Mouse (Mus musculus) spleen, adult 2 months (tissue): Measurements from ENCODE around the gene Myo15. TPM values are rescaled to one million over a fixed set of nuclear protein-coding genes. Genes with fewer than 3 reads are reported as not detected.

ENCODE experiments used
- DNase-seq, 2 experiments: peaks; one replicate each; pipeline versions ENCODE4 v3.0.0 to v3.0.0-alpha.2; 2012 to 2021; ENCODE audit warnings: low spot score in 2 of 2, low read depth in 1 of 2
- H3K27ac ChIP-seq: fragments of 200-500 bp; 2 replicates; pipeline ENCODE4 v1.5.1; 2012; ENCODE audit warnings: low read length, inconsistent platforms; ENCODE audit not compliant: insufficient read depth
- H3K27me3 ChIP-seq: fragments of 200-500 bp; 2 replicates; pipeline ENCODE4 v1.6.1; 2012; ENCODE audit warnings: mild to moderate bottlenecking, moderate library complexity, low read length, inconsistent platforms; ENCODE audit not compliant: control insufficient read depth, insufficient read depth
- H3K36me3 ChIP-seq: fragments of 200-500 bp; 2 replicates; pipeline ENCODE4 v1.6.1; 2012; ENCODE audit warnings: mild to moderate bottlenecking, low read length, inconsistent platforms; ENCODE audit not compliant: control insufficient read depth, insufficient read depth
- H3K4me1 ChIP-seq: fragments of 200-500 bp; 2 replicates; pipeline ENCODE4 v1.6.1; 2011; ENCODE audit warnings: inconsistent platforms; ENCODE audit not compliant: control insufficient read depth, insufficient read depth, insufficient read length
- H3K4me3 ChIP-seq: fragments of 200-500 bp; 2 replicates; pipeline ENCODE4 v1.5.1; 2011; ENCODE audit warnings: mild to moderate bottlenecking, inconsistent platforms; ENCODE audit not compliant: insufficient read depth, insufficient read length; ENCODE audit errors: extremely low read depth
- CTCF ChIP-seq: fragments of 200-500 bp; IDR thresholded peaks from 2 replicates; pipeline ENCODE4 v1.5.1; 2011; ENCODE audit warnings: mild to moderate bottlenecking, inconsistent platforms; ENCODE audit not compliant: insufficient read depth, insufficient read length, insufficient replicate concordance; ENCODE audit errors: extremely low read depth
- POLR2A ChIP-seq: fragments of 200-500 bp; IDR thresholded peaks from 2 replicates; pipeline ENCODE4 v1.6.1; 2011; ENCODE audit warnings: low read depth, low read length, inconsistent platforms
- WGBS: fragments of 180-500 bp; shearing (Covaris S2); methylation state at CpG from one replicate; pipeline ENCODE4 v1.1.7; 2018; 5-methylcytosine and 5-hydroxymethylcytosine counted together
- polyA plus RNA-seq: library from polyadenylated mRNA; depleted of rRNA; stranded (reverse); fragments of >200 nt; gene quantifications from 2 replicates; pipeline ENCODE4 v1.2.3, GENCODE M21; 2012

The Myo15 gene
- polyA plus RNA-seq, 1 experiment, result 0.69 TPM

GRCm38 (mm10) chr11:60536859-60537467, 67.8 kb downstream of the Myo15 start:
- H3K36me3 ChIP-seq, result peaks cover 2% of the 10 kb centered on the region; the same call in 1 of the 2 replicates
- peak overlapping the region; percentile 98 for H3K4me3 ChIP-seq
- DNase-seq, result peak in 1 of 2 experiments; percentile 81
- TF ChIP-seq CTCF, result no peak; the same call in 1 of the 2 replicates
- TF ChIP-seq POLR2A, result no peak; the same call in none of the 2 replicates
- under 1% methylated on average over 37 of the region's 37 CpGs for WGBS
- peaks cover 5% of the 10 kb centered on the region; the same call in 1 of the 2 replicates for H3K4me1 ChIP-seq
- H3K27me3 ChIP-seq, result no peaks in the 10 kb centered on the region
- H3K27ac ChIP-seq, result peak overlapping the region; percentile 98

DNA sequence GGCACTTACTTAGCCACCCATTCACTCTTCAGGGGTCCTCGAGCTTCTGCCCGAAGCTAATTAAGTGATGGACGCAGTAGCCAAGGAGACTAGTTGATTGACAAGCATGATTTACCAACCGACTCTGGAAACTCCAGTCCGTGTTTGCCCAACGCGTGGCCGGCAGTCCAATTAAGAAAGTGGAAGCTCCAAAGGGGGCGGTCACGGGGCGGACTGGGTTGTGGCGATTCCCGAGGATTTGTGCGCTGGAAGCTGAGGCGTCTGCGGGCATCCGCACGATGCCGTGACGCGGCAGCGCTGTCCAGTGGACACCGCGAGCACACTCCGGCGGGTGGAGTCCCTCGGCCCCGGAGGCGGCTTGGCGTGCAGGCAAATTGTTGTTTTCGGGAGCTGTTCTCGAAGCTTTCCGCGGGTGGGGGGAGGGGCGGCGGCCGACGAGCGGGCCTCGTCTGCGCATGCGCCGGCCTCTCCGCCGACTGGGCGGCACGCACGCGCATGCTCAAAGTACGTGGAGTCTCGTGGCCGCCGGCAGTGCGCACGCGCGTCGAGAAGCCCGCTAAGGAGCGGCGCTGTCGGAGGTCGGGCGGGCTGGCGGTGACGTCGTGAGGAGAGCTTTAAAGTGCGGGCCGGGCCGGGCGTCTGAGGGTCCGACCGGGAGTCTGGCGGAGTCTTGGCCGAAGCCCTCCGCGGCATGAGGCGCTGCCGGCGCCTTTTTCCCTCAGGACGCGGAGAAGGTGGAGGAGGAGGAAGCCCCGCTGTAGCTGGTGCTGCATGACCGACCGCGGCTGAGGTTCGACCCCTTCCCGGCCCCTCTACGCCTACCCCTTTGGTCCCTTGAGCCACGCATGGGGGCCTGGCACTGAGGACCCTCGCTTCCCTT, 68.6 kb downstream of the Myo15 start:
- WGBS, result under 1% methylated on average over 91 of the region's 91 CpGs
- peak overlapping the region; percentile 98 for H3K27ac ChIP-seq
- peaks cover 5% of the 10 kb centered on the region; the same call in 1 of the 2 replicates for H3K4me1 ChIP-seq
- peaks cover 4% of the 10 kb centered on the region for H3K36me3 ChIP-seq
- no peaks in the 10 kb centered on the region for H3K27me3 ChIP-seq
- peak overlapping the region; percentile 98 for H3K4me3 ChIP-seq
- TF ChIP-seq POLR2A (peak; percentile 49; the same call in 1 of the 2 replicates), CTCF (no peak)
- peak; percentile 89 to 93 for DNase-seq

DNA sequence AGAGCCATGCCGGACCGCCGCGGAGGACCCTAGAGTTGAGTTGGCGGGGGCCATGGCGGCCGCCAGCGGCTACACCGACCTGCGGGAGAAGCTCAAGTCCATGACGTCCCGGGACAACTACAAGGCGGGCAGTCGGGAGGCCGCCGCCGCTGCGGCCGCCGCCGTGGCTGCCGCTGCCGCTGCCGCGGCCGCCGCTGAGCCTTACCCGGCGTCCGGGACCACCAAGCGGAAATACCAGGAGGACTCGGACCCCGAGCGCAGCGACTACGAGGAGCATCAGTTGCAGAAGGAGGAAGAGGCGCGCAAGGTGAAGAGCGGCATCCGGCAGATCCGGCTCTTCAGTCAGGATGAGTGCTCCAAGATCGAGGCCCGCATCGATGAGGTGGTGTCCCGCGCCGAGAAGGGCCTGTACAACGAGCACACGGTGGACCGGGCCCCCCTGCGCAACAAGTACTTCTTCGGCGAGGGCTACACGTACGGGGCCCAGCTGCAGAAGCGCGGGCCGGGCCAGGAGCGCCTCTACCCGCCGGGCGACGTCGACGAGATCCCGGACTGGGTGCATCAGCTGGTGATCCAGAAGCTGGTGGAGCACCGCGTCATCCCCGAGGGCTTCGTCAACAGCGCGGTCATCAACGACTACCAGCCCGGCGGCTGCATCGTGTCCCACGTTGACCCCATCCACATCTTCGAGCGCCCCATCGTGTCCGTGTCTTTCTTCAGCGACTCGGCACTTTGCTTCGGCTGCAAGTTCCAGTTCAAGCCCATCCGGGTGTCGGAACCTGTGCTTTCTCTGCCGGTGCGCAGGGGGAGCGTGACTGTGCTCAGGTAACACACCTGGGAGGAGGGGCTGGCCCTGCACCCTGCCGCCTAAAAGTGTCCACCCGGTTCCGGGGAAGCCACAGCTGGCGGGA, 69.5 kb downstream of the Myo15 start:
- Histone ChIP-seq H3K27me3 (no peaks in the 10 kb centered on the region), H3K36me3 (peaks cover 4% of the 10 kb centered on the region), H3K4me3 (peak overlapping the region; percentile 94), H3K4me1 (peaks cover 5% of the 10 kb centered on the region; the same call in 1 of the 2 replicates), H3K27ac (peak overlapping the region; percentile 94)
- under 1% methylated on average over 93 of the region's 93 CpGs for WGBS
- TF ChIP-seq CTCF, result no peak
- TF ChIP-seq POLR2A, result no peak
- DNase-seq, result peak; percentile 18 to 48

DNA sequence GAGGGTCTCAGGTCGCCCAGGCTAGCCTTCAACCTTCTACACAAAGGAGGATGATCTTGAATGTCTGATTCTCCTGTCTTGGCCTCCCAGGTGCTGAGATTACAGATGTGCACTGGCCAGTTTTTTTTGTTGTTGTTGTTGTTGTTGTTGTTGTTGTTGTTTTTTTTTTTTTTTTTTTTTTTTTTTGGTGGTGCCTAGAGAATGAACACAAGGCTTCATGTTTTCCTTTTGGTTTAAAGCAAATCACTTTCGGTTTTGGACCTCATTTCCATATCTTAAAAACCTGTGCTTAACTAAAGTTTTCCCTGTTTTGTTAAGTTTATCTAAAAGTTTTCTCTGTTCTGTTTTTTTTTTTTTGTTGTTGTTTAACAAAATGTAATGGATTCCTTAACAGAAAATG, 70.4 kb downstream of the Myo15 start:
- DNase-seq, result no peak
- TF ChIP-seq CTCF, result no peak
- no peak for TF ChIP-seq POLR2A

GRCm38 (mm10) chr11:60540002-60540610, 71.0 kb downstream of the Myo15 start:
- Histone ChIP-seq H3K4me1 (peaks cover 5% of the 10 kb centered on the region; the same call in 1 of the 2 replicates), H3K27me3 (no peaks in the 10 kb centered on the region), H3K27ac (no peak overlapping the region), H3K4me3 (peak overlapping the region; percentile 16; the same call in 1 of the 2 replicates), H3K36me3 (peaks cover 4% of the 10 kb centered on the region)
- no peak for DNase-seq
- no peak for TF ChIP-seq CTCF
- TF ChIP-seq POLR2A, result no peak
- 20% methylated on average over 4 of the region's 4 CpGs for WGBS

More for the DNA sequence above, 70.4 kb downstream of the Myo15 start:
- Histone ChIP-seq H3K27me3 (no peaks in the 10 kb centered on the region), H3K27ac (no peak overlapping the region), H3K36me3 (peaks cover 4% of the 10 kb centered on the region), H3K4me3 (peak overlapping the region; percentile 94), H3K4me1 (peaks cover 5% of the 10 kb centered on the region; the same call in 1 of the 2 replicates)
- WGBS, result 17% methylated on average over 2 of the region's 2 CpGs

- no peak overlapping the region for H3K4me3 ChIP-seq
- H3K27ac ChIP-seq, result no peak overlapping the region
These were observed 71.6 kb downstream of the Myo15 start for GRCm38 (mm10) chr11:60540761-60541160.

More at GRCm38 (mm10) chr11:60540761-60541160, 71.6 kb downstream of the Myo15 start:
- Histone ChIP-seq H3K4me1 (peaks cover 5% of the 10 kb centered on the region; the same call in 1 of the 2 replicates), H3K36me3 (peaks cover 4% of the 10 kb centered on the region), H3K27me3 (no peaks in the 10 kb centered on the region)
- no peak for DNase-seq
- WGBS, result 93% methylated on average over 2 of the region's 2 CpGs
- TF ChIP-seq POLR2A (no peak), CTCF (no peak)
